Mouse (Mus musculus): Measurements from ENCODE around the gene Ccdc92b. TPM values are rescaled to one million over a fixed set of nuclear protein-coding genes. Genes with fewer than 3 reads are reported as not detected.
"Not testable (repeated sequence)": the region's sequence is repeated elsewhere in the genome, so short reads cannot be mapped to it uniquely, and the experiment has no call there.

The Ccdc92b gene
- total RNA-seq, 1 experiment = 1.8 TPM

GRCm38 (mm10) chr11:74575940-74576339, 43.5 kb upstream of the Ccdc92b start:
- Histone ChIP-seq H3K4me3 (ENCODE audit: insufficient read depth in 1 of 2, low read depth in 1 of 2, low read length in 2 of 2, poor library complexity in 1 of 2, severe bottlenecking in 1 of 2) (no peak overlapping the region), H3K9me3 (ENCODE audit: control insufficient read depth, insufficient read depth, low read depth, low read length) (peaks cover 6% of the 10 kb centered on the region), H3K4me1 (ENCODE audit: control insufficient read depth in 2 of 2, insufficient read depth in 2 of 2, low read length in 2 of 2, poor library complexity in 1 of 2) (peaks cover 0 to 5% of the 10 kb centered on the region in 2 experiments; a peak in 2 of 4 replicates), H3K27ac (ENCODE audit: insufficient read depth, low read depth, low read length, poor library complexity, severe bottlenecking) (no peak overlapping the region), H3K36me3 (ENCODE audit: control insufficient read depth, insufficient read depth, low read length, poor library complexity, severe bottlenecking) (no peaks in the 10 kb centered on the region), H3K9ac (ENCODE audit: insufficient read depth, low read depth, low read length, poor library complexity, severe bottlenecking) (no peak overlapping the region)
- no peak for DNase-seq (ENCODE audit: low read depth, low spot score)
- in situ Hi-C loops (cut with MboI; ENCODE audit: low sequenced_read_pairs in 2 of 2, unreplicated experiment in 2 of 2) = no loop called here
- TF ChIP-seq ZC3H11A (IDR thresholded peaks at IDR 0.05; ENCODE audit: borderline replicate concordance, low read depth, low read length) = no peak
- no peak for TF ChIP-seq MAFK (IDR thresholded peaks at IDR 0.05; ENCODE audit: insufficient read depth, low read depth, low read length)
- no peak for TF ChIP-seq HCFC1 (IDR thresholded peaks at IDR 0.05; ENCODE audit: borderline replicate concordance, insufficient read depth, low read length)
- no peak for TF ChIP-seq ZNF384 (IDR thresholded peaks at IDR 0.05; ENCODE audit: low read depth, low read length)
- TF ChIP-seq CHD2 (IDR thresholded peaks at IDR 0.05; ENCODE audit: low read depth, low read length) = no peak

GRCm38 (mm10) chr11:74577068-74577467, 42.3 kb upstream of the Ccdc92b start:
- Histone ChIP-seq H3K4me3 (ENCODE audit: insufficient read depth in 1 of 2, low read depth in 1 of 2, low read length in 2 of 2, poor library complexity in 1 of 2, severe bottlenecking in 1 of 2) (no peak overlapping the region), H3K4me1 (ENCODE audit: control insufficient read depth in 2 of 2, insufficient read depth in 2 of 2, low read length in 2 of 2, poor library complexity in 1 of 2) (peaks cover 0 to 3% of the 10 kb centered on the region in 2 experiments; a peak in 2 of 4 replicates), H3K27ac (ENCODE audit: insufficient read depth, low read depth, low read length, poor library complexity, severe bottlenecking) (no peak overlapping the region), H3K36me3 (ENCODE audit: control insufficient read depth, insufficient read depth, low read length, poor library complexity, severe bottlenecking) (no peaks in the 10 kb centered on the region), H3K9ac (ENCODE audit: insufficient read depth, low read depth, low read length, poor library complexity, severe bottlenecking) (no peak overlapping the region), H3K9me3 (ENCODE audit: control insufficient read depth, insufficient read depth, low read depth, low read length) (peaks cover 6% of the 10 kb centered on the region)
- in situ Hi-C loops (cut with MboI; ENCODE audit: low sequenced_read_pairs in 2 of 2, unreplicated experiment in 2 of 2) = no loop called here
- TF ChIP-seq HCFC1 (IDR thresholded peaks at IDR 0.05; ENCODE audit: borderline replicate concordance, insufficient read depth, low read length) = no peak
- no peak for TF ChIP-seq CHD2 (IDR thresholded peaks at IDR 0.05; ENCODE audit: low read depth, low read length)
- TF ChIP-seq MAFK (IDR thresholded peaks at IDR 0.05; ENCODE audit: insufficient read depth, low read depth, low read length) = no peak
- no peak for TF ChIP-seq ZC3H11A (IDR thresholded peaks at IDR 0.05; ENCODE audit: borderline replicate concordance, low read depth, low read length)
- no peak for TF ChIP-seq ZNF384 (IDR thresholded peaks at IDR 0.05; ENCODE audit: low read depth, low read length)
- DNase-seq (ENCODE audit: low read depth, low spot score) = no peak

- H3K4me1 ChIP-seq (ENCODE audit: control insufficient read depth in 2 of 2, insufficient read depth in 2 of 2, low read length in 2 of 2, poor library complexity in 1 of 2); in situ Hi-C loops (cut with MboI; ENCODE audit: low sequenced_read_pairs in 2 of 2, unreplicated experiment in 2 of 2); H3K27ac ChIP-seq (ENCODE audit: insufficient read depth, low read depth, low read length, poor library complexity, severe bottlenecking); H3K4me3 ChIP-seq (ENCODE audit: insufficient read depth in 1 of 2, low read depth in 1 of 2, low read length in 2 of 2, poor library complexity in 1 of 2, severe bottlenecking in 1 of 2); H3K9ac ChIP-seq (ENCODE audit: insufficient read depth, low read depth, low read length, poor library complexity, severe bottlenecking); H3K36me3 ChIP-seq (ENCODE audit: control insufficient read depth, insufficient read depth, low read length, poor library complexity, severe bottlenecking); H3K9me3 ChIP-seq (ENCODE audit: control insufficient read depth, insufficient read depth, low read depth, low read length); DNase-seq (ENCODE audit: low read depth, low spot score): not testable (repeated sequence)
These were observed 38.1 kb upstream of the Ccdc92b start for GRCm38 (mm10) chr11:74581333-74581732.

- Histone ChIP-seq H3K4me1 (ENCODE audit: control insufficient read depth in 2 of 2, insufficient read depth in 2 of 2, low read length in 2 of 2, poor library complexity in 1 of 2) (no peaks in the 10 kb centered on the region), H3K27ac (ENCODE audit: insufficient read depth, low read depth, low read length, poor library complexity, severe bottlenecking) (no peak overlapping the region), H3K36me3 (ENCODE audit: control insufficient read depth, insufficient read depth, low read length, poor library complexity, severe bottlenecking) (no peaks in the 10 kb centered on the region), H3K4me3 (ENCODE audit: insufficient read depth in 1 of 2, low read depth in 1 of 2, low read length in 2 of 2, poor library complexity in 1 of 2, severe bottlenecking in 1 of 2) (no peak overlapping the region), H3K9ac (ENCODE audit: insufficient read depth, low read depth, low read length, poor library complexity, severe bottlenecking) (no peak overlapping the region), H3K9me3 (ENCODE audit: control insufficient read depth, insufficient read depth, low read depth, low read length) (peaks cover 6% of the 10 kb centered on the region)
- in situ Hi-C loops (cut with MboI; ENCODE audit: low sequenced_read_pairs in 2 of 2, unreplicated experiment in 2 of 2) = no loop called here
- TF ChIP-seq MAFK (IDR thresholded peaks at IDR 0.05; ENCODE audit: insufficient read depth, low read depth, low read length) (no peak), CHD2 (IDR thresholded peaks at IDR 0.05; ENCODE audit: low read depth, low read length) (no peak), ZC3H11A (IDR thresholded peaks at IDR 0.05; ENCODE audit: borderline replicate concordance, low read depth, low read length) (no peak), HCFC1 (IDR thresholded peaks at IDR 0.05; ENCODE audit: borderline replicate concordance, insufficient read depth, low read length) (no peak), ZNF384 (IDR thresholded peaks at IDR 0.05; ENCODE audit: low read depth, low read length) (no peak)
- DNase-seq (ENCODE audit: low read depth, low spot score) = no peak
These were observed 36.9 kb upstream of the Ccdc92b start for GRCm38 (mm10) chr11:74582464-74582863.

GRCm38 (mm10) chr11:74583824-74584349, 35.5 kb upstream of the Ccdc92b start:
- no peak for DNase-seq (ENCODE audit: low read depth, low spot score)
- Histone ChIP-seq H3K27ac (ENCODE audit: insufficient read depth, low read depth, low read length, poor library complexity, severe bottlenecking) (no peak overlapping the region), H3K9me3 (ENCODE audit: control insufficient read depth, insufficient read depth, low read depth, low read length) (no peaks in the 10 kb centered on the region), H3K4me3 (ENCODE audit: insufficient read depth in 1 of 2, low read depth in 1 of 2, low read length in 2 of 2, poor library complexity in 1 of 2, severe bottlenecking in 1 of 2) (no peak overlapping the region), H3K36me3 (ENCODE audit: control insufficient read depth, insufficient read depth, low read length, poor library complexity, severe bottlenecking) (no peaks in the 10 kb centered on the region), H3K4me1 (ENCODE audit: control insufficient read depth in 2 of 2, insufficient read depth in 2 of 2, low read length in 2 of 2, poor library complexity in 1 of 2) (no peaks in the 10 kb centered on the region), H3K9ac (ENCODE audit: insufficient read depth, low read depth, low read length, poor library complexity, severe bottlenecking) (no peak overlapping the region)
- TF ChIP-seq CHD2 (IDR thresholded peaks at IDR 0.05; ENCODE audit: low read depth, low read length) (no peak), ZNF384 (IDR thresholded peaks at IDR 0.05; ENCODE audit: low read depth, low read length) (no peak), ZC3H11A (IDR thresholded peaks at IDR 0.05; ENCODE audit: borderline replicate concordance, low read depth, low read length) (no peak), HCFC1 (IDR thresholded peaks at IDR 0.05; ENCODE audit: borderline replicate concordance, insufficient read depth, low read length) (no peak), MAFK (IDR thresholded peaks at IDR 0.05; ENCODE audit: insufficient read depth, low read depth, low read length) (no peak)
- in situ Hi-C loops (cut with MboI; ENCODE audit: low sequenced_read_pairs in 2 of 2, unreplicated experiment in 2 of 2) = no loop called here
